Mouse (Mus musculus) lung, adult 10 weeks (tissue): ENCODE results near the gene Prl8a9. TPM values are rescaled to one million over a fixed set of nuclear protein-coding genes. Genes with fewer than 3 reads are reported as not detected.

Experiments used
- polyA plus RNA-seq: library from polyadenylated mRNA; stranded (reverse); fragments of 350-450 nt; fragmentation: Illumina TruSeq; extraction: RNeasy Lipid Tissue Mini Kit (QIAGEN cat#74804); gene quantifications from one replicate; pipeline ENCODE4 v1.2.3, GENCODE M21; 2014; ENCODE audit warnings: low read depth, low replicate concordance; ENCODE audit not compliant: insufficient read depth

The Prl8a9 gene
- polyA plus RNA-seq = not detected

DNA sequence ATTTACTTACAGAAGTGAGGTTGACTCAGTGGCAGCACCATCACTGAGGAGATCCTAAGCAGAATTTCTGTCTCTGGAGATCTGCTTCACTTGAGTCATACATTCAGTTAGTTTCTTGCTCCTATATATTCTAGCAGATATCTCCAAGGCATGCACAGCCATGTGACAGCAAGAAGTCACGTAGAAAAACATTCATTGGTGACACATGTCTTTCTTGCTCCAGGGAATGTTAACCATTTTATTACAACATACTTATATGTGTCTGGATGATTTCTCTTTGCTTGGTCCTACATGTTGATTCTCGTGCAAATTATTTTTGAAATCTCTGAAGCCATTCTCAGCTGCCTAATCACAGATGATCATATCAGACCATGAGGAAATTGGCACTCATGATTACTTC, at the start of gene Prl8a9:
Gene Prl8a9, minus strand, starts transcription at position 101 of the 400 bp plus-strand sequence.

DNA sequence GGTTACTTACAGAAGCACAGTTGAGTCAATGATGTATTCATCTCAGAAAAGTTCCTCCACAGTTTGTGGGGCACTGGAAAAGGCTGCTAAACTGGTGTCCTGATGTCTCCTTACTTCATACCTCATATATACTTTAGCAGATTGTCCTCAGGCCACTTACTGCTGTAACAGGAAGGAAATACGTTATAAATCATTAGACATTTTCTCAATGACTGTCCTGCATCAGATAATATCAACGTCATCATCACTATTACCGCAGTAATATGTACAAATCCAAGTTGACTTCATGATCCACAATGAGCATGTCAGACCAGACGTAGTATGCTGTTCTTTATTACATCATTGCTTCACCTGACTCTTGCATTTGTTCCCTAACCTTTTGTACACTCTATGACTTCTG, 46.1 kb upstream of the Prl8a9 start, which contains the start of gene Prl7b1:
Gene Prl7b1, minus strand, starts transcription at position 101 of the 400 bp plus-strand sequence.

DNA sequence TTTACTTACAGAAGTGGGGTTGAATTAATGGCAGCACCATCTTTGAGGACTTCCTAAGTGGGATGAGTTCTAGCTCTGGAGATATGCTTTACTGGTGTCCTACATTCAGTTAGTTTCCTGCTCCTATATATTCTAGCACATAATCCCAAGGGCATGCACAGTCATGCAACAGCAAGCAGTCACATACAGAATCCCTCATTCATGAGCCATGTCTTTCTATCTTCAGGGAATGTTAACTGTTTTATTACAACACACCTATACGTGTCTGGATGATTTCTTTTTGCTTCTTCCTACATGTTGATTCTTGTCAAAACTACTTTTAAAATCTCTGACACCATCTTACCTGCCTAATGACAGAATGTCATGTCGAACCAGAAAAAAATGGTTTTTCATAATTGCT, 17.7 kb upstream of the Prl8a9 start, which contains the start of gene Prl8a1:
Gene Prl8a1, minus strand, starts transcription at position 101 of the 400 bp plus-strand sequence.

DNA sequence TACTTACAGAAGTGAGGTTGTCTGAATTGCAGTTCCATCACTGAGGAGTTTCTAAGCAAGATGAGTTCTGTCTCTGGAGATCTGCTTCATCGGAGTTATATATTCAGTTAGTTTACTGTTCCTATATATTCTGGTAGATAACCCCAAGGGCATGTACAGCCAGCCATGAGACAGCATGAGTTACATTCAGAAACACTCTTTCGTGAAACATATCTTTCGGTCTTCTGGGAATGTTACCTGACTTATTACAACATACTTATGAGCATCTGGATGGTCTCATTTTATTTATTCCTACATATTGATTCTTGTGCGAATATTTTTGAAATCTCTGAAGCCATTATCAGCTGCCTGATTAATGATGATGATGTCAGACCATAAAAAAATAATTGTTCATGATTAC, 51.3 kb downstream of the Prl8a9 start, which contains the start of gene Prl8a8:
Gene Prl8a8, minus strand, starts transcription at position 101 of the 400 bp plus-strand sequence.

Other genes starting within 250 kb of the Prl8a9 start
- gene Prl8a2, start 218.9 kb downstream of the Prl8a9 start, polyA plus RNA-seq = not detected
- gene Prl2b1, start 173.8 kb downstream of the Prl8a9 start, polyA plus RNA-seq = not detected
- not detected for gene Prl8a6, start 125.9 kb downstream of the Prl8a9 start, polyA plus RNA-seq
- not detected for gene Prl8a8, start 51.4 kb downstream of the Prl8a9 start, polyA plus RNA-seq
- not detected for gene Prl8a1, start 17.6 kb upstream of the Prl8a9 start, polyA plus RNA-seq
- gene Prl7b1, start 46.0 kb upstream of the Prl8a9 start, polyA plus RNA-seq = not detected
- gene Prl7a1, start 77.9 kb upstream of the Prl8a9 start, polyA plus RNA-seq = not detected
- not detected for gene Prl7a2, start 103.4 kb upstream of the Prl8a9 start, polyA plus RNA-seq
- not detected for gene Prl7d1, start 152.1 kb upstream of the Prl8a9 start, polyA plus RNA-seq
- gene Prl7c1, start 216.2 kb upstream of the Prl8a9 start, polyA plus RNA-seq = not detected
- gene Prl2a1, start 237.0 kb upstream of the Prl8a9 start, polyA plus RNA-seq = not detected